Mouse (Mus musculus) embryonic fibroblast, embryonic 13.5 days (primary cell): ENCODE measurements around the gene Fbxw8. TPM values are rescaled to one million over a fixed set of nuclear protein-coding genes. Genes with fewer than 3 reads are reported as not detected.

Experiments
- H3K27ac ChIP-seq: 2 replicates; pipeline ENCODE4 v1.5.1; 2012; ENCODE audit warnings: low read length, control low read depth, inconsistent platforms; ENCODE audit not compliant: insufficient read depth
- H3K4me1 ChIP-seq: 2 replicates; pipeline ENCODE4 v1.6.1; 2011; ENCODE audit warnings: low read length; ENCODE audit not compliant: control insufficient read depth, insufficient read depth
- H3K4me3 ChIP-seq: 2 replicates; pipeline ENCODE4 v1.5.1; 2011; ENCODE audit warnings: mild to moderate bottlenecking, control low read depth, low read length; ENCODE audit not compliant: insufficient read depth
- CTCF ChIP-seq: IDR thresholded peaks from 2 replicates; pipeline ENCODE4 v1.5.1; 2011; ENCODE audit warnings: mild to moderate bottlenecking, control low read depth, low read length, moderate library complexity, borderline replicate concordance; ENCODE audit not compliant: insufficient read depth
- POLR2A ChIP-seq: IDR thresholded peaks from 2 replicates; pipeline ENCODE4 v1.6.1; 2011; ENCODE audit warnings: low read depth, mild to moderate bottlenecking, control low read depth, low read length, moderate library complexity
- polyA plus RNA-seq: library from polyadenylated mRNA; stranded (reverse); fragments of >200 nt; gene quantifications from 2 replicates; pipeline ENCODE4 v1.2.4, GENCODE M21; 2011; ENCODE audit warnings: low read depth; ENCODE audit not compliant: missing spikeins, insufficient read length

Fbxw8 gene
- polyA plus RNA-seq, 1 experiment, result 48.1 TPM

DNA sequence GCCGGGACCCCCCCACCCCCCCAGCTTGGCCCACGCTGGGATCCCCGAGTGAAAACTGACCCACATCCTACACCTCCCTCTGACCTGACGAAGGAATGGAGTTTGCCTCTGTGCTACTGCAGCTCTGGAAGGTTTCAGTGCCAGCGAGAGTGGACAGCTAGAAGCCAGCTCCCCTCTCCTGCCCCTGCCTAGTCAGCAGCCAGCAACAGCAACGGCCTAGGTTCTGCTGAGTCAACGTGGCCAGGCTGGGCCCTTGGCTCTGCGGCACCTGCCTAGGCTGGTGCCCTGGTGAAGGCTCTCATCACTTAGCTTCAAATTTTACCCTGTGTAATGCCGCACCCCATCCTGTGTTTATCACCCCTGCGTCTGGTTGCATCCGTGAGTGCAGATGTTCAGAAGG lies 135.4 kb downstream of the Fbxw8 start:
- no peak for TF ChIP-seq POLR2A
- no peak for TF ChIP-seq CTCF
- Histone ChIP-seq H3K4me1 (no peaks in the 10 kb centered on the region), H3K27ac (no peak overlapping the region), H3K4me3 (no peak overlapping the region)

DNA sequence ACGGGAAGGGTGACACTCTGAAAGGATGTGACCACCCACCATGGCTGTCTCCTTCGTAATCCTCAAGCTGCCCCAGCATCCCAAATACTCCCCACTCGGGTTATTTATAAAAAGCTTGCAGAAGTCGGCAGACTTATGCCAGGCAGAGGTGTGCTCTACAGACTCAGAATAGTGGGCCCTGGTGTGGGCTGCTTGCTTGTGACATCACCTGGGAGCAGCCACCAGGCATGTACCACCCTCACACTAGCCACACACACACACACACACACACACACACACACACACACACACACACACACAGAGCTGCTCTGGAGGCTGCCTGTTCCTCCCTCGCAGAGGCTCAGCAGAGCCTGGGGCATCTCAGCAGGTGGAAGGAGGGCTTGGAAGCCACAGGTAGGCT lies 137.7 kb downstream of the Fbxw8 start:
- Histone ChIP-seq H3K4me3 (no peak overlapping the region), H3K4me1 (no peaks in the 10 kb centered on the region), H3K27ac (no peak overlapping the region)
- no peak for TF ChIP-seq POLR2A
- TF ChIP-seq CTCF, result no peak

DNA sequence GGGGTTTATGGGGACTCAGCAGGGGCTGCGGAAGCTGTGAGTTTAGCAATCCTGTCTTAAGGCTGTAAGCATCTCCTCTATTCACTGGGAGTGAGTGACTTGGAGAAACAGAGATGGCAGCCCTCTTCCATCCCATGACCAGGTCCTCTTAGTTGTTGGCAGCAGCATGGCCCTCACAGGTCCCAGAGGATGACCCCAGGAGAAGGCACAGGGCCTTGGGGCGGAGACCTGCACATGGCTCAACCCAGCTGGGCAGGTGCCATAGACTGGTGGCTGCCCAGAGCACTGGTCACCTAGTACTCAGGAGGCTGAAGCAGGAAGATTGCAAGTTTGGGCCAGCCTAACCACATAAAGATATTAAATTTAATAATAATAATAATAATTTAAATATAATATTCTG lies 139.6 kb downstream of the Fbxw8 start:
- H3K4me3 ChIP-seq, result no peak overlapping the region
- TF ChIP-seq POLR2A, result no peak
- no peak for TF ChIP-seq CTCF
- H3K27ac ChIP-seq, result no peak overlapping the region
- no peaks in the 10 kb centered on the region for H3K4me1 ChIP-seq

DNA sequence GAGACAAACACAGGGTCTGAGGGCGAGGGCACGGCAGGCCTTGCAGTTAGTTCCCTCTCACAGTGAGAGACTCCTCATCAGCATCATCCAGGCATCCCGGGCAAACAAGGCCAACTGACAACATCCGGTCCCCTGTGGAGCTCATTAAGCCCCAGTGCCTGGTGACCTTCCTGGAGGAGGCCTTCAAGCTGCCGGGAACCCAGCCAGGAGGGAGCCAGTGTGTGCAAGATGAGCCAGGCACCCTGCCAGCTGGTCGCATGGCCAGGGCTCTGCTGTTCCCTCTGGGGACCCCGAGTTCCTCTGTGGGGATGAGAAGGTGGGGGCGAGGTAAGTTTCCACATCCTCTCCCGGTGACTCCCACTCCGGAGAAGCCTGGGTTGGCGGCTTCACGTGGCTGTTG lies 140.2 kb downstream of the Fbxw8 start:
- TF ChIP-seq POLR2A (no peak), CTCF (no peak)
- no peak overlapping the region for H3K27ac ChIP-seq
- H3K4me3 ChIP-seq, result no peak overlapping the region
- H3K4me1 ChIP-seq, result no peaks in the 10 kb centered on the region

Other genes with a start within 250 kb of the Fbxw8 start
- 27.1 and 39.0 TPM in 2 replicates for gene Fbxo21, start 178.7 kb downstream of the Fbxw8 start, polyA plus RNA-seq
- 0.88 TPM in 1 of 2 replicates, not detected in the other for gene Tesc, start 127.7 kb downstream of the Fbxw8 start, polyA plus RNA-seq
- not detected in 2 replicates for gene Hrk, start 9.2 kb upstream of the Fbxw8 start, polyA plus RNA-seq
- gene Rnft2, start 89.7 kb upstream of the Fbxw8 start, polyA plus RNA-seq, result 2.9 and 5.1 TPM in 2 replicates
- 8.9 and 11.7 TPM in 2 replicates for gene 2410131K14Rik, start 89.8 kb upstream of the Fbxw8 start, polyA plus RNA-seq